Mouse (Mus musculus) neural tube, embryonic 14.5 days (tissue): Measurements from ENCODE around the gene Tap1. TPM values are rescaled to one million over a fixed set of nuclear protein-coding genes. Genes with fewer than 3 reads are reported as not detected.
A peak's percentile ranks its signal among the peaks of the same experiment; 100 is the strongest.
"Not testable (repeated sequence)": the region's sequence is repeated elsewhere in the genome, so short reads cannot be mapped to it uniquely, and the experiment has no call there.

ENCODE experiments used
- ATAC-seq: fragments of 200-750 bp; cut with Nextera tagmentation; 2 replicates; pipeline ENCODE4 v1.8.0; 2017; ENCODE audit warnings: low read depth, mild to moderate bottlenecking, moderate TSS enrichment, moderate library complexity
- H3K27ac ChIP-seq: fragments of 300-500 bp; sonication (generic); 2 replicates; pipeline ENCODE4 v1.5.1; 2014; ENCODE audit warnings: low read depth, mild to moderate bottlenecking, control low read depth, low read length, moderate library complexity, mixed read lengths
- H3K27me3 ChIP-seq: fragments of 300-500 bp; sonication (generic); 2 replicates; pipeline ENCODE4 v1.6.1; 2014; ENCODE audit warnings: low read length; ENCODE audit not compliant: control insufficient read depth, insufficient read depth
- H3K36me3 ChIP-seq: fragments of 300-500 bp; sonication (generic); 2 replicates; pipeline ENCODE4 v1.6.1; 2014; ENCODE audit warnings: low read length, mixed read lengths; ENCODE audit not compliant: control insufficient read depth, insufficient read depth
- H3K4me1 ChIP-seq: fragments of 300-500 bp; sonication (generic); 2 replicates; pipeline ENCODE4 v1.6.1; 2014; ENCODE audit warnings: low read length; ENCODE audit not compliant: control insufficient read depth, insufficient read depth
- H3K4me2 ChIP-seq: fragments of 300-500 bp; sonication (generic); 2 replicates; pipeline ENCODE4 v1.6.1; 2014; ENCODE audit warnings: mild to moderate bottlenecking, low read depth, low read length, control low read depth
- H3K4me3 ChIP-seq: fragments of 300-500 bp; sonication (generic); 2 replicates; pipeline ENCODE4 v1.5.1; 2014; ENCODE audit warnings: low read depth, low read length, control low read depth, mixed read lengths
- H3K9ac ChIP-seq: fragments of 300-500 bp; sonication (generic); replicated peaks from 2 replicates; pipeline ENCODE4 v1.6.1; 2014; ENCODE audit warnings: low read depth, mild to moderate bottlenecking, control low read depth, low read length, mixed read lengths
- H3K9me3 ChIP-seq: fragments of 300-500 bp; sonication (generic); 2 replicates; pipeline ENCODE4 v1.6.1; 2016; ENCODE audit warnings: low read length; ENCODE audit not compliant: control insufficient read depth
- WGBS: fragments of 180-500 bp; shearing (Covaris S2); extraction: QIAGEN DNeasy Blood & Tissue Kit; methylation state at CpG from one replicate; pipeline ENCODE4 v1.1.7; 2014; 5-methylcytosine and 5-hydroxymethylcytosine counted together
- polyA plus RNA-seq: library from polyadenylated mRNA; unstranded; fragments of >200 nt; fragmentation: Nextera tagmentation; extraction: Ambion mirVana; gene quantifications from 2 replicates; pipeline ENCODE4 v1.2.1, GENCODE M21; 2014

Gene Tap1
- polyA plus RNA-seq, 1 experiment from 2014 or later: 2.0 TPM

GRCm38 (mm10) chr17:34225911-34226310 lies 38.6 kb downstream of the Tap1 start:
- not testable (repeated sequence) for ATAC-seq
- WGBS: over 99% methylated on average over 13 of the region's 23 CpGs

DNA sequence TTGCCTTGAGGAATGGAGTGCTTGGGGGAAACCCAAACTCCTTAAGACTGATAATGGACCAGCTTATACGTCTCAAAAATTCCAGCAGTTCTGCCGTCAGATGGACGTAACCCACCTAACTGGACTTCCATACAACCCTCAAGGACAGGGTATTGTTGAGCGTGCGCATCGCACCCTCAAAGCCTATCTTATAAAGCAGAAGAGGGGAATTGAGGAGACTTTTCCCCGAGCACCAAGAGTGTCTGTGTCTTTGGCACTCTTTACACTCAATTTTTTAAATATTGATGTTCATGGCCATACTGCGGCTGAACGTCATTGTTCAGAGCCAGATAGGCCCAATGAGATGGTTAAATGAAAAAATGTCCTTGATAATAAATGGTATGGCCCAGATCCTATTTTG lies 43.6 kb downstream of the Tap1 start:
- H3K36me3 ChIP-seq, H3K4me3 ChIP-seq, H3K4me1 ChIP-seq, H3K4me2 ChIP-seq, ATAC-seq, H3K27ac ChIP-seq, H3K9me3 ChIP-seq, H3K27me3 ChIP-seq, H3K9ac ChIP-seq: not testable (repeated sequence)
- WGBS: 97% methylated on average over 5 of the region's 9 CpGs

More at GRCm38 (mm10) chr17:34225911-34226310, 38.6 kb downstream of the Tap1 start:
- H3K4me1 ChIP-seq, H3K9ac ChIP-seq, H3K27me3 ChIP-seq, H3K36me3 ChIP-seq, H3K27ac ChIP-seq, H3K4me2 ChIP-seq, H3K4me3 ChIP-seq, H3K9me3 ChIP-seq: not testable (repeated sequence)

DNA sequence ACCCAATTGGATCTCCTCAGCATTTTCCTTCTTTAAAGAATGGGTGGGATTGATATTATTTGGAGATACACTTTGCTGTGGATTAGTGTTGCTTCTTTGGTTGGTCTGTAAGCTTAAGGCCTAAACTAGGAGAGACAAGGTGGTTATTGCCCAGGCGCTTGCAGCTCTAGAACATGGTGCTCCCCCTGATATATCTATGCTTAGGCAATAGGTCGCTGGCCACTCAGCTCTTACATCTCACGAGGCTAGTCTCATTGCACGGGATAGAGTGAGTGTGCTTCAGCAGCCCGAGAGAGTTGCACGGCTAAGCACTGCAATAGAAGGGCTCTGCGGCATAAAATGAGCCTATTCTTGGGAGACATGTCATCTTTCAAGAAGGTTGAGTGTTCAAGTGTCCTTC lies 44.7 kb downstream of the Tap1 start:
- ATAC-seq, H3K4me3 ChIP-seq, H3K4me2 ChIP-seq, H3K36me3 ChIP-seq, H3K9ac ChIP-seq, H3K27me3 ChIP-seq, H3K4me1 ChIP-seq, H3K27ac ChIP-seq, H3K9me3 ChIP-seq: not testable (repeated sequence)
- WGBS: 96% methylated on average over 3 of the region's 7 CpGs

GRCm38 (mm10) chr17:34234926-34235325 lies 47.6 kb downstream of the Tap1 start:
- no peak overlapping the region for H3K9ac ChIP-seq
- H3K4me1 ChIP-seq: no peaks in the 10 kb centered on the region
- H3K27me3 ChIP-seq: no peaks in the 10 kb centered on the region
- H3K4me3 ChIP-seq: no peak overlapping the region
- H3K9me3 ChIP-seq: no peaks in the 10 kb centered on the region
- H3K4me2 ChIP-seq: no peak overlapping the region
- no peaks in the 10 kb centered on the region for H3K36me3 ChIP-seq
- WGBS: 46% methylated on average over 9 of the region's 9 CpGs
- H3K27ac ChIP-seq: no peak overlapping the region
- peak; percentile 49; the same call in 1 of the 2 replicates for ATAC-seq

DNA sequence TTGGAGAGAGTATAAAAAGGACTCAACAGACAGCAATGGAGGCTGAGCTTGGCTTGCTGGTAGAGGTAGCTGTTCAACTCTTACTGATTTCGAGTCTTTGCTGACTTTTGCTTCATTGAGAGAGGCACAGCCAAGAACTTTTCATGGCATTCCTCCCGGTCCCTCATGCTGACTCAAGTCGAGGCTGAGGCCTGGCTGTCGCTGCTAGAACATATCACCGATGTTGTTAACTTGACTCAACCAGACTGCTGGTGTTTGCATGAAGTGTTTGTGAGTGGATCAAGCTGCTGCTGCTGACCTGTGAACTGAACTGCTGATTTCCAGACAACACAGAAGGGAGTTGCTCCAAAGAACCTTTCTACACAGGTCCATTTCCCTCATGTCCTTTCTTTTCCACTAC lies 49.3 kb downstream of the Tap1 start:
- Histone ChIP-seq H3K27me3 (no peaks in the 10 kb centered on the region), H3K4me2 (no peak overlapping the region), H3K4me1 (no peaks in the 10 kb centered on the region), H3K9ac (no peak overlapping the region), H3K9me3 (no peaks in the 10 kb centered on the region), H3K27ac (no peak overlapping the region), H3K4me3 (no peak overlapping the region), H3K36me3 (no peaks in the 10 kb centered on the region)
- ATAC-seq: no peak
- 86% methylated on average over 5 of the region's 5 CpGs for WGBS

- Histone ChIP-seq H3K4me2 (no peak overlapping the region), H3K27ac (no peak overlapping the region), H3K27me3 (no peaks in the 10 kb centered on the region), H3K4me1 (no peaks in the 10 kb centered on the region), H3K36me3 (no peaks in the 10 kb centered on the region), H3K9ac (no peak overlapping the region), H3K4me3 (no peak overlapping the region), H3K9me3 (no peaks in the 10 kb centered on the region)
- 80% methylated on average over 3 of the region's 3 CpGs for WGBS
- no peak for ATAC-seq
These were observed 50.4 kb downstream of the Tap1 start for GRCm38 (mm10) chr17:34237741-34238140.

GRCm38 (mm10) chr17:34238706-34239105 lies 51.4 kb downstream of the Tap1 start, which contains the start of gene H2-Ob:
Gene H2-Ob (plus strand): TSS chr17:34238903.
- Histone ChIP-seq H3K27ac (no peak within 1 kb of the TSS), H3K4me1 (no peaks in the 10 kb centered on the region), H3K9me3 (no peaks in the 10 kb centered on the region), H3K36me3 (no peaks in the 10 kb centered on the region), H3K27me3 (no peaks in the 10 kb centered on the region), H3K4me3 (no peak within 1 kb of the TSS), H3K9ac (no peak within 1 kb of the TSS), H3K4me2 (no peak within 1 kb of the TSS)
- ATAC-seq: no peak
- 64% methylated on average over 3 of the region's 3 CpGs for WGBS

GRCm38 (mm10) chr17:34239601-34240041 lies 52.3 kb downstream of the Tap1 start:
- no peak overlapping the region for H3K9ac ChIP-seq
- H3K4me3 ChIP-seq: no peak overlapping the region
- no peak for ATAC-seq
- H3K4me2 ChIP-seq: no peak overlapping the region
- WGBS: 73% methylated on average over 10 of the region's 10 CpGs
- H3K27ac ChIP-seq: no peak overlapping the region
- no peaks in the 10 kb centered on the region for H3K36me3 ChIP-seq
- no peaks in the 10 kb centered on the region for H3K4me1 ChIP-seq
- no peaks in the 10 kb centered on the region for H3K9me3 ChIP-seq
- H3K27me3 ChIP-seq: no peaks in the 10 kb centered on the region

DNA sequence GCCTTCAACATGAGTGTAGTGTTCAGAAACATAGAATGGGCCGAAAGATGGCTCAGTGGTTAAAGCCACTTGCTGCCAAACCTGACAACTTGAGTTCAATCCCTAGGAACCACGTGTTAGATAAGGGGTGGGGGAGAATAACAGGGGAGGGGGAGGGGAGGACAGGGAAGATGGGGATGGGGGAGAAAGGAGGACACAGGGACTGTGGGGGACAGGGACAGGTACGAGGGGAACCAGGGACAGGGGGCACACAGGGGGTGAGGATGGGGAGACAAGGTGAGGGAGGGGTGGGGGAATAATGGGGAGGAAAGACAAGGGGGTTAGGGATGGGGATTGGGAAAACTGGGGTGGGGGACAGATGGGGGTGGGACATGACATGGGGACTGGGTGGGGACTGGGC lies 53.0 kb downstream of the Tap1 start:
- 65% methylated on average over 3 of the region's 3 CpGs for WGBS
- no peaks in the 10 kb centered on the region for H3K27me3 ChIP-seq
- no peak overlapping the region for H3K9ac ChIP-seq
- no peaks in the 10 kb centered on the region for H3K36me3 ChIP-seq
- H3K27ac ChIP-seq: no peak overlapping the region
- H3K4me2 ChIP-seq: no peak overlapping the region
- H3K4me1 ChIP-seq: no peaks in the 10 kb centered on the region
- H3K4me3 ChIP-seq: no peak overlapping the region
- no peak for ATAC-seq
- H3K9me3 ChIP-seq: no peaks in the 10 kb centered on the region

- Histone ChIP-seq H3K27me3 (no peaks in the 10 kb centered on the region), H3K4me2 (no peak overlapping the region), H3K27ac (no peak overlapping the region), H3K36me3 (no peaks in the 10 kb centered on the region), H3K9me3 (no peaks in the 10 kb centered on the region), H3K4me1 (no peaks in the 10 kb centered on the region), H3K9ac (no peak overlapping the region), H3K4me3 (no peak overlapping the region)
- 85% methylated on average over 6 of the region's 6 CpGs for WGBS
- ATAC-seq: no peak
These were observed 53.6 kb downstream of the Tap1 start for GRCm38 (mm10) chr17:34240916-34241315.
